Mouse (Mus musculus): ENCODE measurements at regions not wholly inside any gene's neighbourhood (a gene's known extent, or its start where the extent isn't known, plus 50 kb on each side); places are given as distances from the start of the nearest gene placed in this dataset.

DNA sequence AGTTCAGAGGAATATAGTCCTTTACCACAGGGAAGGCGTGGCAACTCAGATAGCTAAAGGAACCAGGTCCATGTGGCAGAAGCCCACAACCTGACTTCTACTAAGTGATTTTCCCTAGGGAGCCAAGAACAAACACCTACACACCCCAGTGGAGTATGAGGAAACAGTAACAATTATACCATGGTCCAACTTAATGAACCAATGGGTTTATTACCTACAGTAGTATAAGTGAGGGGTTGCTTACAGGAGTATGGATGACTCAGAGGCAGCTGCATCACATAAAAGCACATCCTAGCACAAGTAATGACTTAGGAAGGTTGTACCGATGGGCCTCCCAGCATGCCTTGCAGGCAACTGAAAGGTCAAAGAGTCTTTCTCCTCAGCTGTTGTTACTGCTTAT lies 98.7 kb upstream of the Cul1 start:
- no peak for DNase-seq (ENCODE audit: low spot score)

DNA sequence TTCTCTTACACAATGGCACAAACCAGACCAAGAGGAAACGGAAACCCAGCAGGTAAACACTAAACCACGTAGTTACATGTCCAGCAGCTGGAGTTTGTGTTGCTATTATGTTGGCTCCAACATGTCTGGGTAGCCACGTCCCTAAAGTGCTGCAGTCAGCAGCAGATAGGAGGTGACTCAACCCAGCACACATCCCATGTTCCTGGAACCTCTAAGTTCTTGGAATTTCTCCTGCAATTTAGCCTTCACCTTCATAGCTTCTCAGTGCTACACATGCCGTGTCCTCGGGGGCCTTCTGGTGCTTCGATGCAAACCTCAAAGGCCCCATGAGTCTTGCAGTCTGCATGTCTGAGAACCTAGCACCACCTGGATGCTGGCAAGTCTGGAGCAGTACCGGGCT lies 97.7 kb upstream of the Cul1 start:
- peak; percentile 25 for DNase-seq (ENCODE audit: low spot score)

DNA sequence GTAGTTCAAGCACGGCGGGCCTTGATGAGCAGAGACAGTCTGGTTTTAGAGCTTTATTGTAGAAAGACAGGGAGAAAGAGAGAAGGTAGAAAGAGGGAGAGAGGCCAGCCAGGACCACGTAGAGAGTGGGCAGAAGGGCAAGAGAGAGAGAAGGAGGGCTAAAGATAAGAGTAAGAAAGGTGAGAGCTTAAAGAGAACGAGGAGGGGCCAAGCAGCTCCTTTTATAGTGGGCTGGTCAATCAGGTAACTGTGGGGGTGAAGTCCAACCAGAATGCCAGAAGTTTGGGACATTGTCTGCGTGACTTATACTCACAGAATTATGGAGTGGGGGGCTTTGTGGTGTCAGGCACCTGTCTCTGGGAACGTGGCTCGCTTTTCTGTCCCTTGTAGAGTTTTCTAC lies 96.7 kb upstream of the Cul1 start:
- no peak for DNase-seq (ENCODE audit: low spot score)

DNA sequence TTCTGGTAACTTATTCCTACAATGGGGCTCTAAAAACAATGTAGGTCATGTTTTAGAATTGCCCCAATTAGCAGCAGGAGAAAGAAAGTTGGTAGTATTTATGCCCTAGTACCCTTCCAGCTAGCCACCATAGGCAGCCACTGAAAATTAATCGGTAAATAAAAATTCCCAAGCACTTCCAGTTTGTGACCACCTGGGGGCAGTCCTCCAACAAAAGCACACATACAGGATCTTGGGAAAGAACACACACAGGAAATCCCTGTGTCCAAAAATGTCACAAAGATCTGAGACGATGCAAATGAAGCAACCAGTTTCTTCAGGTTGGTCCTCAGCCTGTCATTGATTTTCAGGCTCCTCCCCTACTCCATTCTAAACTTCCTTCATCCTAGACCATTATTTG lies 94.5 kb upstream of the Cul1 start:
- no peak for DNase-seq (ENCODE audit: low spot score)

DNA sequence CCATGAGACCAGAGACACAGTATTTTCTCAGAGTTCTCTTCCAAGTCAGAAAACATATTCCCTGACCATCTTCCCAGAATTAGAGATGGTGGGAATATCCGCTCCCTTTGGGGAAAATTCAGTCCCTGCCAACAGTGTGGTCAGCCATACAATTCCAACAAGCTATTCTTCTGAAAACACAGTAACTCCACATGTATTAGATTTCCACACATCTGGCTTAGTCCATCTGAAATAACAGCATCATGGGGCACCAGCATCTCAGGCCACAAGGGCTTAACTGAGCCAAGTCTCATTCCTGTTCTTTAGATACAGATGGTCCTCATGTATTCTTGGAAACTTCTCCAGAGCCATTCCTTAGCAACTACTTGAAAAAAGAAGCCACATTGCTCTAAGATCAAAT lies 89.2 kb upstream of the Cul1 start:
- DNase-seq (ENCODE audit: low spot score) = no peak

DNA sequence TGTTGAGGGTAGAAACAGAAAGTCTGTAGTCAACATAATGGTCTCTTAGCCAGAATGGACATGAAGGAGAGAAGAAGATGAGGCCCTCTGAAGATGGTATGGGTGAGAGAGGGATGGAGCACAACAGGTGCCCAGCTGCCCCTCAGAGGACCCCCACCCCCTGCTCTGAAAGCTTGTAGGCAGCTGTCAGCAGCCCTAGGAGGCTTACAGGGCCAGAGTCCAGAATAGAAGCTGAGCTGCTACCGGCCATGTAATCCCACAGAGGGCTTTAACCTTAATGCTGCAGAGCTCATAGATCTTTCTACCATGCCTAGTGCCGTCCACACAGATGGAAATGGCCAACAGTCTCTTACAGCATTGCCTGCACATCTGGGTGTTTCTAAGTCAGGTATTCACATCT lies 88.6 kb upstream of the Cul1 start:
- no peak for DNase-seq (ENCODE audit: low spot score)

DNA sequence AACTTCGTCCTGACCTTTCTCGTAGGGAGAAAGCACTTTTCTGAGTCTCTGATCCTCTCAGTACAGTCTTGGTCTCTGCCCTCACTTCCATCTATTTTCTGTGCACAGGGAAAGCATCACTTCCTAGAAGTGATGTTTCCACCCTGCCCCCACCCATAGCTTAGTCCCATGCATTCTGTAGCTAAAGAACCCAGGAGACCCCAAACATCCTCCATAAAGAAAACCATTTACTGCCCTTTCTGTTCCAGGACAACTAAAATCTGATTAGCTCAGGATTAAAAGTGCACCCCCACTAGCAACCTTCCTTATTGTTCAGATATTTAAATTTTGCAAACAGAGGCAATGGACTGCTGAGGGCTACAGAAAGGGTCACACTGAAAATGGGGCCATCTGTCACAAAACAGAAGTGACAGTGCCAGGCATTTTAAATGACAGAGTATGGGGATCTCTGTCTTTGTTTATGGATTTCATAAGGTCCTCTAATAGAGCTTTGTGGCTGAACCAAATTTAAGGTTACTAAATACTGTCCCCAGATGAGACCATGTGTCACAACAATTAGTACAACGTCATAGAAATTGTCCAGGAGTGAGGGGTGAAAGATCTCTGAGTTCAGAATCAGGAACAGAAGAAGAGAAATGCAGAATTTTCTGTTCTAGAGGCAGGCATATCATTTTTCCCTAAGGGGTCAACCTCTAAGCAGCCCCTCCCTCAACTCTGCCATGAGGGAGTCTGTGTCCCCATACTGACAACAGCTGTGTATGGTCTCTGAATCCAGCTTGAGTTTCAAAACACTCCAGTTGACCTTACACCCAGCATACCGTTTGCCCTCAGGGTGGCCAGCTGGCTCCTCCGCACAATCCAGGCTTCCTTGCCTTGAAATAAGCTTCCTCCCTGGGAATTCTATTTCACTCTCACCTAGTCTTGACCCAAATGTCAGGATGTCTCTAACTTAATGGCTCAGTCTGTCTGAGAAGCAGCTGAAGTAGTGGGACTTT lies 87.2 kb upstream of the Cul1 start:
- DNase-seq (ENCODE audit: low spot score) = no peak

DNA sequence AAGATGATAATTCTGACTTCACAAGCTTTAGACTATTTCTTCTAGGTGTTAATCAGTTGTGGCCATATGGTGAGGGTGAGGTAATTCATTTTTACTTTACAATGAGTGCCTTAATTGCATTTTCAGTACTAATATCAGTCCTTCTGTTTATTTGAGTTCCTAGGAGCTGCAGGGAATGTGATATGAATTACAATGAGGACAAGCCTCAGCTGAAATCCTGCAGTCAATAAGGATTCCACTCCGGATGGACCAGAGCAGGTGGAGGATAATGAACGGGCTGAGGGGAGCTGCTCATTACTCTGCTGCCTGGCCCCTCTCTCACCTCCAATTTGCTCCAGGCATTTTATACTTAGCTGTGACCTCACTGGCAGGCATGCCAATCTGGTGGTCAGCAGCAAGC lies 85.7 kb upstream of the Cul1 start:
- DNase-seq (ENCODE audit: low spot score) = no peak

DNA sequence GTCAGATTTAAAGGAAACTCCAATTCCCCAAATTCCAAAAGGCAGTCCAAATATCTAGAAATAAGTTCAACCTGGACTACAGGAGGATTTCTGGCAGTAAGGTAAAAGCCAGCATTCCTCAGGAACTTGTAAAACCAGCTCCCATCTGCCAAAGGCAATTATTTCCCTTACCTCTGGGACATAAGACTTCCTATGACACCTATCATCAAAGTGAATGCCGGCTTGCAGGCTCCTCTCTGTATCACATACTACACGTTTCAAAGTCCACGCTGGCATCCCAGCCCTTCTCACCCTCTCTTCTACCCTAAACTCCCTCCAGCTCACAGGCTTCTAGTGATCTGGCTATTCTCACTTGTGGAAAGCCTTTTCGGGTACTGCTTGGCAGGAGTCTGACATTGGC lies 77.5 kb upstream of the Cul1 start:
- peak; percentile 4 for DNase-seq (ENCODE audit: low spot score)

DNA sequence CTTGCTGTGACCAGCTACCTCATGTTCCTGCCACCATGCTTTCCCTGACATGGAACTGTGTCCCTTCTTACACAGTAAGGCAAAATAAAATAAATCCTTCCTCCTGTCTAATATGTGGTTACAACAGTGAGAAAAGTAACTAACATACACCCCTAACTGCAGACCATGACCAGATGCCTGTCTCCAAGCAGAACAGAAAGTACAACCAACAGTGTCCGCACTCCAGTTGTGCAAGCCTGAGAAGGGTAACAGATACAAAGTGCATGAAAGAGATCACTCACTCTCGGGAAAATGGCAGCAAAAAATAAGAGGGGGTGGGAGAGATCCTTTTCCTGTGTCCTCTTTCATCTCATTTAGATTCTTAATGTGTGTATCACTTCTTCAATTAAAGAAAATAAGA lies 71.7 kb upstream of the Cul1 start:
- no peak for DNase-seq (ENCODE audit: low spot score)

DNA sequence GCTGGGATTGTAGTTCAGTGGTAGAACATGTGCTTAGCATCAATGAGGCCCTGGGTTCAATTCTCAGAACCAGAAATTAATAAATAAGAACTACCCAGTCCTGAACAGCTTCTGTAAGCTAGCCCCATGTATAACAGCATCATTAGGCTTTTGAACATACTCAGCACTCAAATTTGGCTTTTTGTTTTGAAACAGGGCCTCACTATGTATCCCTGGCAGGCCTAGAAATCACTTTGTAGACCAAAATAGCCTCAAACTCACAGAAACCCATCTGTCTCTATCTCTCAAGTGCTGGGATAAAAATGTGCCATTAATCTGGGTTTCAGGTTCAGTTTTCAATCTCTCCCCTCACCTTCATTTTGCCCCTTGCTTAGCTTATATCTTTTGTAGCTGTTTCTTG lies 66.6 kb upstream of the Cul1 start:
- DNase-seq (ENCODE audit: low spot score) = no peak

DNA sequence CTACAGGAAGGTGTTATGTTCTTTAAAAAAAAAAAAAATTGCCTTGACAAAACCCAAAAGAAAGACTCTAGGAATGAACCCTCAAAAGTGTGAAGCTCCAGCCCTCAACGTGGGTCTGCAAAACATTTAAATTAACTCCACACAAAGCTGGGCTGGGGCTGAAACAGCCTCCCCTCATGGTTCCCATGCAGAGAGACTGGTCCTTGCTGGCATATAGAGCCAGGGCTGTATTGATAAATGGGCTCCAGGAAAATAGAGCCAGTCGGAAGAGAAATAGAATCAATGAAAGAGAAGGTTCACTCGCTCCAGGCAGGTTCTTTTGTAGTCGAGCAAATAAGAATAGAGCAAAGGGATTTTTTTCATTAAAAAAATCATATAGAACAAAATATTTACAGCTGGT lies 63.3 kb upstream of the Cul1 start:
- DNase-seq (ENCODE audit: low spot score) = no peak

DNA sequence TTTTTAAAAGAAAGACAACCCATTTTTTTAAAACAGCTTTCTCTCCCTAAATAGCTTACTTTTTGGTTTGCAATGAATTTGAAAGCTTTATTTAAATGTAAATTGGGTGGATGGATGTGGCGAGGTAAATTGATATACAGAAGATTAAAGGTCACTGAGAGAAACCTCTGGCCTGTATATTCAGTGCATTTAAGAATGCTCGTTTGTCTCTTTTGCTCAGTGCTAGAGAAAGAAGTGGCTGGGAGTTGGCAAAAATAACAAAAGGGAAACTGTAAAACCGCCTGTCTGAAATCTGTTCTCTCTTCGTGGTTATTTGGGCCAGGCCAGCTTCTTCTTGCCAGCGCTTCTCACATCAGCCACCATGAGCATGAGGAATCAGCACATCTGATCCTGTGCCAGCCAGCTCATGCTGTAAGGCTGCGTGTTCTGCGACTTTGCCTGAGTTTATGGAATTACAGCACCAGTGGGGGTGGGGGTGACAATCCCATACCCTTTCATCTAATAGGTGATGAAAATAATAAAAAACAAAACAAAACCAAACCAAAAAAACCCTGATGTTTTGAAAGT lies 62.7 kb upstream of the Cul1 start:
- peak; percentile 43 for DNase-seq (ENCODE audit: low spot score)

DNA sequence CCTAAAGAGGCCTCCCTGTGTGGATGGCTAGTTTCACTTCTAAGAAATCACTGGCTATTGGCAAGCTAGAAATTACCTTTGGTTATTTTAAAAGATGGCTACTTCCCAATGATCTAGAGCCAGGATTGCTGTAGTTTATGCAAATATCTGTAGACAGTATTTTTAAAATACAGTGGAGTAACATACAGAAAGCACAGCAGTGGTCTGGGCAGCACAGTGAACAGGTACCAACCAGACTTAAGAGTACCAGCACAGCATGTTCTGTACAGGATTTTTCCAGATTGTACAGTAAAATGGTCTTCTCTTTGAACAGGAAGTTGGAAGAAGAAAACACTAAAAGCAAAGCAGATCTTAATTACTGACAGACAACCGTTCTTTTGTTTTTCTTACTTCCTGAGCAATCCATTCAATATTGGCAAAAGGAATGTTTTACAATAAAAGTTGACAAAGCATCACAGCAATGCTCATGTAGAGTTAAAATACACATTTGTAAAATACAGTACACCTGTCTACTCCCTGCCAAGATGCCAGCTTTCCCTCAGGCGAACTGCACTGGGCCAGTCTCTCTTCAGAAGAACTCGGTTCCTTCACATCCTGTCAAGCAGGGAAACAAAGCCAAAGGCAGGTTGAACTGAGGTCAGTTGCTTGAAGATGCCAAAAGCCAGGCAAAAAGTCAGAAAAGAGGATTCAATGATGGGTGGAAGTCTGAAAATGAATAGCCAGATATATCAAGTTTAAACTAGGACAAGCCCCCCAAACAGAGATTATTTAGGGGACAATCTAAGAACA lies 62.0 kb upstream of the Cul1 start:
- no peak for DNase-seq (ENCODE audit: low spot score)

DNA sequence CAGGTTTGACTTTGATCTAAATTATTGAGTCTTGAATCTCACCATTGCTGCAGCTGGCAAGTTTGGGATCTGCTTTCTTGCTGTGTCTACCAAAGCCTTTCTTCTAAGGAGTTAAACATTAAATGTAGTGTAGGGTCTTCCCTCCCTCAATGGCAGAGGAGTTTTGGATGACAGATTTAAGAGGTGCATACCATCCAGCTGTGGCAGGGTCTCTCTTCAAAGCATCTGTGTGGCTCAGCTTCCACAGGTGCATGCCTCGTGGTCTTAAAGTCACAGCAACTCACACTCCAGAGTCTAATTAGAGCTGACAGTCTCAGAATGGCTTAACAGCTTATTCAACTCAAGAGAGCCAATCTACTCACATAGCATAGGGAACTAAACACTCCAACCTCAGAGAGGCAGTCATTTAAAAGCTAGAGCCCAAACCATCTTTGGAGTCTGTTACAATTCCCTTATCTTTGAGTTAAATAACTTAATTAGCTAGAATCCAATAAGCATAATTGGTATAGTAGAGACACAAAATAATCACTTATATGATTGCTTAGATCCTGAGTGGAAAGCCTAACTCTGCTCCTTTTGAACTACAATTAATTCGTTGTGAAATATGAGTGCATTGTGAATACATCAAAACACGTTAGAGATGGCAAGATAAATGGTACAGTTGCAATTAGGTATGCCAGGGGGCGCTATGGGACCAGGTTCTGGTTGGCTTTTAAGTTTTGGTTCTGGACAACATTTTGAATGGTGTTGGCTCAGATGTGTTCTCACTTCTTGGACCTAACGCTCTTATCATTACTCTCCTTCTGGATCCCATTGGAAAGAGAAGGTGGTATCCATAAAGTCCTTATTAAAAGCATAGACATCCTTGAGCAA lies 57.5 kb upstream of the Cul1 start:
- DNase-seq (ENCODE audit: low spot score) = peak; percentile 29

Data from urinary bladder, postnatal 14 days (tissue).